Mouse (Mus musculus) liver, embryonic 11.5 days (tissue): ENCODE measurements around the gene Cbfa2t3. TPM values are rescaled to one million over a fixed set of nuclear protein-coding genes. Genes with fewer than 3 reads are reported as not detected.

Source experiments
- ATAC-seq: fragments of 200-750 bp; cut with Nextera tagmentation; replicated peaks from 2 replicates; pipeline ENCODE4 v1.8.0; 2017; ENCODE audit warnings: moderate number of reproducible peaks, mild to moderate bottlenecking, moderate TSS enrichment, moderate library complexity; ENCODE audit not compliant: low FRiP score
- DNase-seq: peaks from one replicate; pipeline ENCODE4 v3.0.0-alpha.2; 2017; ENCODE audit warnings: low spot score
- H3K27ac ChIP-seq: fragments of 300-500 bp; sonication (generic); 2 replicates; pipeline ENCODE4 v1.5.1; 2014; ENCODE audit warnings: mild to moderate bottlenecking, low read depth, low read length, control low read depth
- H3K27me3 ChIP-seq: fragments of 300-500 bp; sonication (generic); replicated peaks from 2 replicates; pipeline ENCODE4 v1.6.1; 2014; ENCODE audit warnings: low read length, mixed read lengths; ENCODE audit not compliant: control insufficient read depth, insufficient read depth
- H3K36me3 ChIP-seq: fragments of 300-500 bp; sonication (generic); 2 replicates; pipeline ENCODE4 v1.6.1; 2014; ENCODE audit warnings: mild to moderate bottlenecking, low read length, moderate library complexity, mixed read lengths; ENCODE audit not compliant: control insufficient read depth, insufficient read depth
- H3K4me1 ChIP-seq: fragments of 300-500 bp; sonication (generic); replicated peaks from 2 replicates; pipeline ENCODE4 v1.6.1; 2014; ENCODE audit warnings: low read length, mixed read lengths; ENCODE audit not compliant: control insufficient read depth, insufficient read depth
- H3K4me2 ChIP-seq: fragments of 300-500 bp; sonication (generic); 2 replicates; pipeline ENCODE4 v1.6.1; 2014; ENCODE audit warnings: mild to moderate bottlenecking, control low read depth, moderate library complexity
- H3K4me3 ChIP-seq: fragments of 300-500 bp; sonication (generic); 2 replicates; pipeline ENCODE4 v1.5.1; 2014; ENCODE audit warnings: low read depth, low read length, control low read depth
- H3K9ac ChIP-seq: fragments of 300-500 bp; sonication (generic); 2 replicates; pipeline ENCODE4 v1.6.1; 2014; ENCODE audit warnings: low read depth, low read length, control low read depth
- H3K9me3 ChIP-seq: fragments of 300-500 bp; sonication (generic); 2 replicates; pipeline ENCODE4 v1.6.1; 2016; ENCODE audit warnings: low read length, inconsistent platforms, mixed read lengths; ENCODE audit not compliant: control insufficient read depth
- WGBS: fragments of 180-500 bp; shearing (Covaris S2); extraction: QIAGEN DNeasy Blood & Tissue Kit; methylation state at CpG from one replicate; pipeline ENCODE4 v1.1.7; 2014; 5-methylcytosine and 5-hydroxymethylcytosine counted together
- polyA plus RNA-seq: library from polyadenylated mRNA; unstranded; fragments of >200 nt; fragmentation: Nextera tagmentation; extraction: Ambion mirVana; gene quantifications from 2 replicates; pipeline ENCODE4 v1.2.1, GENCODE M21; 2014

Cbfa2t3 gene
- polyA plus RNA-seq, 1 experiment from 2014 or later, result 14.4 TPM

DNA sequence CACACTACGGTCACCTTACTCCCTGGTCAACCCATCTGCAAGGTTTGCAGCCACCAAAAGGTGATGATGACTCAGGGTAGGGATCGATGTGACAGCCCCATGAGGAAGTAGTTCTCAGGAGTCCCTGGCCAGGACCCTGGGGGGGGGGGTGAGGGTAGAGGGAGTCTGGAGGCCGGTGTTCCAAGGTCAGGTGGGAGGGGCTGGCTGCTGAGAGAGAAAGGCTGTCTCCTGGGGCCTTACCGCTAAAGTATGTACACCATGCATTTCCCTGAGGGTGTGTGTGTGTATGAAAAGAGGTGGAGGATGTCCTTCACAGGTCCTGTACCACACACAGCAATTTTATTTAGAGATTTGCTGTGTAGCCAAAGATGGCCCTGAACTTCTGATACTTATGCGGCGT is 46.3 kb downstream of the Cbfa2t3 start:
- Histone ChIP-seq H3K4me3 (no peak overlapping the region), H3K36me3 (peaks cover 10% of the 10 kb centered on the region), H3K9me3 (no peaks in the 10 kb centered on the region), H3K4me2 (no peak overlapping the region), H3K9ac (no peak overlapping the region), H3K4me1 (no peaks in the 10 kb centered on the region), H3K27me3 (no peaks in the 10 kb centered on the region), H3K27ac (no peak overlapping the region)
- 63% methylated on average over 6 of the region's 6 CpGs for whole genome bisulfite sequencing
- DNase-seq, result no peak
- ATAC-seq, result no peak

DNA sequence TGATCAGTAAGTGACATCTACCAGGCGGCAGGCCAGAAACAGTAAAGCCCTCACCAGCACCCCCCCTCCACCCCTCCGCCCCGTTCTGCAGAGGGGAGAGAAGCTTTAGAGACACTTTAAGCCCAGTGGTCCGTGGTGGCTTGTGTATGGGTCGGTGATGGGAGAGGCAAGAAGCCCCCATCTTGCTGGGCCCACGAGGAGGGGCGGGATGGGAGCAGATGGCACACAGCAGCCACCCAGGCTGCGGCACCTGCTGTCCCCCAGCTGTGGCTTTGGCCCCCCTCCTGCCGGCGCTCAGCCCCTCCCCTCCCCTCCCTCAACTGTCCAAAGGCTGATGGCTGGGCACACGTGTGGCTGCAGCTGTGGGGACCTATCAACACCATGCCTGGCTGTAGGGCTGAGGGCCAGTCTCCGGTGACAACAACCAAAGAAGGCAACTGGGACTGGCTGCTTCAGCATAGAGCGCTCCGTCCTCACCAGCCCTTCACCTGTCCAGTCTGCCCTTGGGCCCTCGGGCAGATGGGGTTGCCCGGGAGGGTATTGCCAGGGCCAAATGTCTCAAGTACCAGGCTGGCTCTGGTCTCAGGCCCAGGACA is 47.5 kb downstream of the Cbfa2t3 start:
- peaks cover 14% of the 10 kb centered on the region for H3K36me3 ChIP-seq
- DNase-seq (no peak), ATAC-seq (no peak)
- no peak overlapping the region for H3K27ac ChIP-seq
- no peaks in the 10 kb centered on the region for H3K9me3 ChIP-seq
- no peaks in the 10 kb centered on the region for H3K27me3 ChIP-seq
- no peak overlapping the region for H3K4me3 ChIP-seq
- no peak overlapping the region for H3K4me2 ChIP-seq
- no peaks in the 10 kb centered on the region for H3K4me1 ChIP-seq
- H3K9ac ChIP-seq, result no peak overlapping the region
- 83% methylated on average over 16 of the region's 16 CpGs for WGBS

GRCm38 (mm10) chr8:122648192-122648970 is 50.5 kb downstream of the Cbfa2t3 start:
- Histone ChIP-seq H3K4me3 (no peak overlapping the region), H3K9ac (no peak overlapping the region), H3K4me1 (no peaks in the 10 kb centered on the region), H3K36me3 (peaks cover 14% of the 10 kb centered on the region), H3K27me3 (no peaks in the 10 kb centered on the region), H3K27ac (no peak overlapping the region), H3K9me3 (no peaks in the 10 kb centered on the region), H3K4me2 (no peak overlapping the region)
- ATAC-seq, result no peak
- DNase-seq, result no peak
- 76% methylated on average over 15 of the region's 15 CpGs for WGBS

GRCm38 (mm10) chr8:122646337-122646736 is 52.6 kb downstream of the Cbfa2t3 start:
- 0 out of 2 replicates have a peak, but pooled peaks cover 4% of the 10 kb centered on the region for H3K4me1 ChIP-seq
- WGBS, result 89% methylated on average over 16 of the region's 16 CpGs
- DNase-seq (no peak), ATAC-seq (no peak)
- no peak overlapping the region for H3K9ac ChIP-seq
- no peak overlapping the region for H3K4me3 ChIP-seq
- peaks cover 19% of the 10 kb centered on the region for H3K36me3 ChIP-seq
- no peaks in the 10 kb centered on the region for H3K9me3 ChIP-seq
- H3K4me2 ChIP-seq, result no peak overlapping the region
- H3K27ac ChIP-seq, result no peak overlapping the region
- H3K27me3 ChIP-seq, result no peaks in the 10 kb centered on the region

DNA sequence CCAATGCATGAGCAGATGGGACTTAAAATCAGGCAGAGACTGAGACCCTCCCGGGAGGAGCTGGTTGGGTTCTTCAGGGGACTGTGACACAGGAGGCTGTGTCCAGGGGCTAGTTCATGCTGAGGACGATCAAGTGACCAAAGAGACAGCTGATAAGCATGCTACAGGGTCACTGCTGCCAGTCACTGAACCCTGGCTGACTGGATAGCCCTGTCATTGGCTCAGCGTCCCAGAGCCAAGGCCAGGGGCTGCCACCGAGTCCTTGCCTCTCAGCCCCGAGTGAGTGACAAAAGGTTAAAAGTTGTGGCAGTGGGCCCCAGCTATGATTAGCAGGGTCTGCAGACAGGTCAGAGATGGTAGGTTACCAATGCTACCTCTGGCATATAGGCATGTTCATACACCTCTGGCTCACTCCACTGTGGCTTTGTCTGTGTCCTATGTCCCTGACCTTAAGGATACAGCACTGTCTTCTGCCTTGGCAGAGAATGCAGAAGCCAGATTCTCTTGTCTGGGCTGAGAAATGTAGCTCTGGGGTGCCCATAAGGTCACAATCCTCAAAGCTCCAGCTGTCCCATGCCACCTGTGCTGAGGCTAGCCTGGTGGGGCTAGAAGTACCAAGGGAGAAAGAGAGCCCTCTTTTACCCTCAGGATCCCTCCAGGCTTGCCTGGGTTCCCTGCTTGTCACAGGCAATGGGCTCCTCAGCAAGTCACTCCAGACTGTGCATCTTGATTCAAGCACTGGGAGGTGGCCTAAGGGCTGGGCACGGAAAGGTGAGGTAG is 54.5 kb downstream of the Cbfa2t3 start:
- Histone ChIP-seq H3K27ac (no peak overlapping the region), H3K4me3 (no peak overlapping the region), H3K4me1 (peaks cover 4% of the 10 kb centered on the region; the same call in 1 of the 2 replicates), H3K9ac (no peak overlapping the region), H3K9me3 (no peaks in the 10 kb centered on the region), H3K4me2 (no peak overlapping the region), H3K27me3 (no peaks in the 10 kb centered on the region), H3K36me3 (peaks cover 19% of the 10 kb centered on the region)
- no peak for DNase-seq
- ATAC-seq, result no peak
- 70% methylated on average over 6 of the region's 6 CpGs for whole genome bisulfite sequencing

- H3K4me3 ChIP-seq, result no peak overlapping the region
- ATAC-seq (no peak), DNase-seq (no peak)
- H3K27ac ChIP-seq, result no peak overlapping the region
- no peak overlapping the region for H3K4me2 ChIP-seq
- H3K36me3 ChIP-seq, result peaks cover 14% of the 10 kb centered on the region
- H3K9me3 ChIP-seq, result no peaks in the 10 kb centered on the region
- H3K9ac ChIP-seq, result no peak overlapping the region
- no peaks in the 10 kb centered on the region for H3K27me3 ChIP-seq
- peaks cover 12% of the 10 kb centered on the region; the same call in 1 of the 2 replicates for H3K4me1 ChIP-seq
- WGBS, result 73% methylated on average over 9 of the region's 9 CpGs
Measured at GRCm38 (mm10) chr8:122642071-122642470, 56.8 kb downstream of the Cbfa2t3 start.

DNA sequence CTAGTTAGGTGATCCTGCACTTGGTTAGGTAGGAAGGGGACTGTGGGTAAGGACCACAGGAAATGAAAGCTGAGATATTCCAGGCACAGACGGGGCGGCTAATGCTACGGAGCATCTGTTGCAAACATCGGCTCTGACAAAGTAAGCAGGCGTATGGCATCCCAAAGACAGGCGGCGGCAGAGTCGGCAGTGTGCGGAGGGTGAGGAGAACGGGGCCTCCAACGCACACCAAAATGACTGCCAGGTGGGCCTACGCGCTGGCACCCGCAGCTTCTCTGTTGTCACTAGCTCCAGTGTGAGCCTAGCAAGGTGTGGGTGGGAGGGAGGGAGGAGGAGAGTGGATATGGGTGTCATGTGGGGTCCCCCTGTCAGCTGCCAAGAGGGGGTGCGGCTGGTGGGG is 57.5 kb downstream of the Cbfa2t3 start:
- 87% methylated on average over 15 of the region's 15 CpGs for WGBS
- ATAC-seq, result no peak

GRCm38 (mm10) chr8:122640825-122641224 is 58.1 kb downstream of the Cbfa2t3 start:
- WGBS, result 83% methylated on average over 4 of the region's 4 CpGs
- no peaks in the 10 kb centered on the region for H3K27me3 ChIP-seq
- H3K27ac ChIP-seq, result no peak overlapping the region
- H3K9ac ChIP-seq, result no peak overlapping the region
- H3K4me3 ChIP-seq, result no peak overlapping the region
- no peaks in the 10 kb centered on the region for H3K9me3 ChIP-seq
- no peak for DNase-seq
- H3K4me2 ChIP-seq, result no peak overlapping the region
- peaks cover 11% of the 10 kb centered on the region for H3K36me3 ChIP-seq
- ATAC-seq, result no peak
- H3K4me1 ChIP-seq, result peaks cover 21% of the 10 kb centered on the region

More for the DNA sequence above, 57.5 kb downstream of the Cbfa2t3 start:
- peaks cover 18% of the 10 kb centered on the region for H3K4me1 ChIP-seq
- DNase-seq, result no peak
- no peaks in the 10 kb centered on the region for H3K27me3 ChIP-seq
- H3K4me2 ChIP-seq, result no peak overlapping the region
- H3K27ac ChIP-seq, result no peak overlapping the region
- H3K9ac ChIP-seq, result no peak overlapping the region
- H3K4me3 ChIP-seq, result no peak overlapping the region
- peaks cover 11% of the 10 kb centered on the region for H3K36me3 ChIP-seq
- no peaks in the 10 kb centered on the region for H3K9me3 ChIP-seq
